Mouse (Mus musculus) midbrain, embryonic 15.5 days (tissue): ENCODE measurements around the gene Cd24a. TPM values are rescaled to one million over a fixed set of nuclear protein-coding genes. Genes with fewer than 3 reads are reported as not detected.

ENCODE experiments used
- ATAC-seq: fragments of 200-750 bp; cut with Nextera tagmentation; replicated peaks from 2 replicates; pipeline ENCODE4 v1.8.0; 2017; ENCODE audit warnings: moderate TSS enrichment
- H3K27ac ChIP-seq: fragments of 300-500 bp; sonication (generic); 2 replicates; pipeline ENCODE4 v1.5.1; 2015; ENCODE audit warnings: mild to moderate bottlenecking, inconsistent platforms
- H3K27me3 ChIP-seq: fragments of 300-500 bp; sonication (generic); replicated peaks from 2 replicates; pipeline ENCODE4 v1.6.1; 2015; ENCODE audit warnings: inconsistent platforms
- H3K36me3 ChIP-seq: fragments of 300-500 bp; sonication (generic); replicated peaks from 2 replicates; pipeline ENCODE4 v1.6.1; 2015; ENCODE audit warnings: inconsistent platforms
- H3K4me1 ChIP-seq: fragments of 300-500 bp; sonication (generic); 2 replicates; pipeline ENCODE4 v1.6.1; 2015; ENCODE audit warnings: inconsistent platforms
- H3K4me2 ChIP-seq: fragments of 300-500 bp; sonication (generic); 2 replicates; pipeline ENCODE4 v1.6.1; 2015; ENCODE audit warnings: inconsistent platforms, mild to moderate bottlenecking, moderate library complexity
- H3K4me3 ChIP-seq: fragments of 300-500 bp; sonication (generic); 2 replicates; pipeline ENCODE4 v1.5.1; 2015; ENCODE audit warnings: mild to moderate bottlenecking, inconsistent platforms
- H3K9ac ChIP-seq: fragments of 300-500 bp; sonication (generic); 2 replicates; pipeline ENCODE4 v1.6.1; 2015; ENCODE audit warnings: mild to moderate bottlenecking, inconsistent platforms
- H3K9me3 ChIP-seq: fragments of 300-500 bp; sonication (generic); 2 replicates; pipeline ENCODE4 v1.6.1; 2016; ENCODE audit warnings: inconsistent platforms
- WGBS: fragments of 180-500 bp; shearing (Covaris S2); methylation state at CpG from one replicate; pipeline ENCODE4 v1.1.7; 2015; ENCODE audit warnings: mixed read lengths; 5-methylcytosine and 5-hydroxymethylcytosine counted together
- polyA plus RNA-seq: library from polyadenylated mRNA; unstranded; fragments of >200 nt; fragmentation: Nextera tagmentation; extraction: Ambion mirVana; gene quantifications from 2 replicates; pipeline ENCODE4 v1.2.1, GENCODE M21; 2015

Gene Cd24a
- polyA plus RNA-seq, 1 experiment from 2014 or later, result 795 TPM

DNA sequence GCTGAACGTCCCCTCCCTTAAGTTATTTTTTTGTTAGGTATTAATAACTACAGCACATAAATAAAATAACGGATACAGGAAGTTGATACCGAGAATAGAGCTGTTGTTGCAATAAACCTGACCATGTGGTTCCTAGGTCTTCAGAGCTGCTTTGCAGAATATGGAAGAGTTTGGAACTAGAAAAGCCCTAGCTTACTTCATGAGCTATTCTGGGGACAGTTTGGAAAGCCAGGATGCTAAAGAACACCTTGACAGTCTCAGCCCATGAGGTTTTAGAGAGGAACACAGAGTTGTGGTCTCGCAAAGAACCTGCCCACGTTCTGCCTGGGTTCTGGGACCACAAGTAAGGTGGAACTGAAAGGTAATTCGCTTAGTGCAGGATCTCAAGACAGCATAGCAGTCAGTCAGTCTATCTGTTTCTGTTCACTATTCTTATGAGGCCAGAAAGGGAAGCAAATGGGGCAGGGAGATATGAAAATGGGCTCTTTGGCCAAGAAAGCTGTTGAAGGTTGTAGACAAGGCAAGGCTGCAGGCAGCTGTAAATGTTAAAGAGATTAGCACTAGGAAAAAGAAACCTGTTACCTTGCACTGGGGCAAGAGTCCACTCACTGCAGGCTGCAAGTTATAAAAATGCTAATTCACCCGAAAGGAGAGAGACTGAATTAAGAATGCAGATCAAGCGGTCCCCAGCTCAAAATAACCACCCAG, 10.5 kb downstream of the Cd24a start:
- ATAC-seq, result no peak
- Histone ChIP-seq H3K9ac (no peak overlapping the region), H3K36me3 (peaks cover 10% of the 10 kb centered on the region; the same call in 1 of the 2 replicates), H3K4me3 (no peak overlapping the region), H3K4me2 (no peak overlapping the region), H3K27ac (no peak overlapping the region), H3K27me3 (no peaks in the 10 kb centered on the region), H3K4me1 (no peaks in the 10 kb centered on the region), H3K9me3 (no peaks in the 10 kb centered on the region)
- WGBS, result 68% methylated on average over 8 of the region's 8 CpGs

DNA sequence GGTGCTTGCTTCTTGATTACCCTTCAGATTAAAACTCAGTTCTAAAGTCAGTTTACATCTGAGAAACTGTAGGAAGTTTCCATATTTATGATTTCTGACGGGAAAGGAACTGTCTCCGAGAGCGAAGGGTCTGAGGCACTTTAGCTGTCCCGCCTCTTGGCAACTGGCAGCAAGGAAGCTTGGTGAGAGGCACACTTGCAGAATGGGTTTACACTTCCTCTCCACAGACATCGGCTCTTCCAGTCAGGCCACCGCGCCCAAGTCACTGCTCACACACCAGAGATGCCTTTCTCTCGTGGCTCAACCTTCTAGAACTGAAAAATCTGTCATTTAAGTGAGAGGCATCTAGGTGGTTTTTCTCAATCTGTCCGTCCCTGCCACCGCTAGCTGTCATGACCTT, 13.4 kb downstream of the Cd24a start:
- H3K9me3 ChIP-seq, result no peaks in the 10 kb centered on the region
- ATAC-seq, result no peak
- no peak overlapping the region for H3K27ac ChIP-seq
- no peaks in the 10 kb centered on the region for H3K27me3 ChIP-seq
- H3K9ac ChIP-seq, result no peak overlapping the region
- no peaks in the 10 kb centered on the region for H3K36me3 ChIP-seq
- WGBS, result 90% methylated on average over 10 of the region's 10 CpGs
- no peak overlapping the region for H3K4me3 ChIP-seq
- no peaks in the 10 kb centered on the region for H3K4me1 ChIP-seq
- H3K4me2 ChIP-seq, result no peak overlapping the region

DNA sequence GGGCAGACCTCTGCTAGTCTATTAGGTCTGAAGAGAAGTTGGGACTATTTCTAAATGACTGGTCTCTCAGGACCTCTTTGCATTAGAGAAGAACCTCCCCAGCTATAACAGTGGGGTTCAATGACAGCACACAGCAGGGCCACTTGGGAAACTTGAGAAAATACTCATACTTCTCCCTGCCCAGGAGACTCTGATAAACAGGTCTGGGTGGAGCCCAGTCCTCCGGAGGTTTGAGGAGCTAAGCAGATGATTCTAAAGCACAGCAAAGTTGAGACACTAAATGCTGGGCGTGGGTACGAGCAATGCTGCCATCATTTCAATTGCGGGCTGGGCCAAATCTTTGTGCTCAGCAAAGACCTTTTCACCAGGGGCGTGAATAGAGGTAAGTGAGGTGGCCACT, 15.1 kb downstream of the Cd24a start:
- H3K4me2 ChIP-seq, result no peak overlapping the region
- no peak overlapping the region for H3K4me3 ChIP-seq
- no peak for ATAC-seq
- WGBS, result 86% methylated on average over 5 of the region's 5 CpGs
- H3K27me3 ChIP-seq, result no peaks in the 10 kb centered on the region
- no peak overlapping the region for H3K9ac ChIP-seq
- no peaks in the 10 kb centered on the region for H3K9me3 ChIP-seq
- H3K36me3 ChIP-seq, result no peaks in the 10 kb centered on the region
- H3K27ac ChIP-seq, result no peak overlapping the region
- no peaks in the 10 kb centered on the region for H3K4me1 ChIP-seq

DNA sequence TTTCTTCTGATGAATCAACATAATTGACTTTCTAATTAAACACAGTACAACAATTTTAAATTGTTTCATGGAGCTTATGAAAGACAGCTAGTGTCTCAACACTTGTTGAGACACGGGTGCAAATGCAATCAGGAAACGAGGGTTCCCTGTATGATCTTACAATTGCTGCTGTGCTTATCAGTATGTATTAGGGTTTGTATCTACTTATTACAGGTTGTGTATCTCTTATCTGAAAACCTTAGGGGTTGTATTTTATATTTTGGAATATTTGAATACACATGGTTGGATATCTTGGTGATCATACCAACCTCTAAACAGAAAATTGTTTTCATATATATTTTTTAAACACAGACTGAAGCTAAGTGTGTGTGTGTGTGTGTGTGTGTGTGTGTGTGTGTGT, 16.1 kb downstream of the Cd24a start:
- Histone ChIP-seq H3K4me3 (no peak overlapping the region), H3K9ac (no peak overlapping the region), H3K27ac (no peak overlapping the region), H3K36me3 (no peaks in the 10 kb centered on the region), H3K27me3 (no peaks in the 10 kb centered on the region), H3K4me1 (no peaks in the 10 kb centered on the region), H3K4me2 (no peak overlapping the region), H3K9me3 (no peaks in the 10 kb centered on the region)
- 81% methylated on average over 2 of the region's 2 CpGs for WGBS
- no peak for ATAC-seq

DNA sequence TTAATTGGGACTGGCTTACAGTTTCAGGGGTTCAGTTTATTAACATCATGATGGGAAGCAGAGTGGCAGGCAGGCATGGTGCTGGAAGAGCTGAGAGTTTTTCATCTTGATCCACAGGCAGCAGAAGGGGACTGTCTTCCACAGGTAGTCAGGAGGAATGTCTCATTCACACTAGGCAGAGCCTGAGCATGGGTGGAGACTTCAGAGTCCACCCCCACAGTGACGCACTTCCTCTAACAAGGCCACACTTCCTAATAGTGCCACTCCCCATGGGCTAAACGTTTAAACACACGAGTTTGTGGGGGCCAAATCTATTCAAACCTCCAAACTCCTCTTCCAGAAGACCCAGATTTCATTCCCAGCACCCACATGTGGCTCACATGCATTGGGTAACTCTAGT, 16.8 kb downstream of the Cd24a start:
- H3K4me3 ChIP-seq, result no peak overlapping the region
- H3K27me3 ChIP-seq, result no peaks in the 10 kb centered on the region
- no peak overlapping the region for H3K9ac ChIP-seq
- 73% methylated on average over 3 of the region's 3 CpGs for WGBS
- no peak overlapping the region for H3K4me2 ChIP-seq
- H3K9me3 ChIP-seq, result no peaks in the 10 kb centered on the region
- H3K27ac ChIP-seq, result no peak overlapping the region
- no peaks in the 10 kb centered on the region for H3K4me1 ChIP-seq
- no peaks in the 10 kb centered on the region for H3K36me3 ChIP-seq
- ATAC-seq, result no peak

GRCm38 (mm10) chr10:43598067-43598726, 20.1 kb downstream of the Cd24a start:
- ATAC-seq, result no peak
- H3K4me2 ChIP-seq, result no peak overlapping the region
- H3K9me3 ChIP-seq, result no peaks in the 10 kb centered on the region
- WGBS, result 90% methylated on average over 2 of the region's 2 CpGs
- no peak overlapping the region for H3K4me3 ChIP-seq
- H3K27ac ChIP-seq, result no peak overlapping the region
- H3K9ac ChIP-seq, result no peak overlapping the region
- no peaks in the 10 kb centered on the region for H3K27me3 ChIP-seq
- no peaks in the 10 kb centered on the region for H3K4me1 ChIP-seq
- H3K36me3 ChIP-seq, result no peaks in the 10 kb centered on the region

- no peak overlapping the region for H3K9ac ChIP-seq
- no peaks in the 10 kb centered on the region for H3K9me3 ChIP-seq
- ATAC-seq, result no peak
- no peaks in the 10 kb centered on the region for H3K36me3 ChIP-seq
- no peaks in the 10 kb centered on the region for H3K27me3 ChIP-seq
- H3K4me2 ChIP-seq, result no peak overlapping the region
- no peaks in the 10 kb centered on the region for H3K4me1 ChIP-seq
- H3K27ac ChIP-seq, result no peak overlapping the region
- no peak overlapping the region for H3K4me3 ChIP-seq
- WGBS, result 94% methylated on average over 1 of the region's 1 CpGs
These were observed 23.0 kb downstream of the Cd24a start for GRCm38 (mm10) chr10:43601039-43601438.

GRCm38 (mm10) chr10:43601511-43602396, 23.7 kb downstream of the Cd24a start:
- no peak overlapping the region for H3K9ac ChIP-seq
- H3K27me3 ChIP-seq, result no peaks in the 10 kb centered on the region
- 57% methylated on average over 14 of the region's 14 CpGs for WGBS
- H3K4me2 ChIP-seq, result no peak overlapping the region
- no peaks in the 10 kb centered on the region for H3K4me1 ChIP-seq
- 0 out of 2 replicates have a peak overlapping the region, but pooled peaks have one; percentile 32 for H3K27ac ChIP-seq
- 0 out of 2 replicates have a peak, but pooled peaks have one; percentile 39 for ATAC-seq
- no peaks in the 10 kb centered on the region for H3K36me3 ChIP-seq
- no peak overlapping the region for H3K4me3 ChIP-seq
- no peaks in the 10 kb centered on the region for H3K9me3 ChIP-seq

DNA sequence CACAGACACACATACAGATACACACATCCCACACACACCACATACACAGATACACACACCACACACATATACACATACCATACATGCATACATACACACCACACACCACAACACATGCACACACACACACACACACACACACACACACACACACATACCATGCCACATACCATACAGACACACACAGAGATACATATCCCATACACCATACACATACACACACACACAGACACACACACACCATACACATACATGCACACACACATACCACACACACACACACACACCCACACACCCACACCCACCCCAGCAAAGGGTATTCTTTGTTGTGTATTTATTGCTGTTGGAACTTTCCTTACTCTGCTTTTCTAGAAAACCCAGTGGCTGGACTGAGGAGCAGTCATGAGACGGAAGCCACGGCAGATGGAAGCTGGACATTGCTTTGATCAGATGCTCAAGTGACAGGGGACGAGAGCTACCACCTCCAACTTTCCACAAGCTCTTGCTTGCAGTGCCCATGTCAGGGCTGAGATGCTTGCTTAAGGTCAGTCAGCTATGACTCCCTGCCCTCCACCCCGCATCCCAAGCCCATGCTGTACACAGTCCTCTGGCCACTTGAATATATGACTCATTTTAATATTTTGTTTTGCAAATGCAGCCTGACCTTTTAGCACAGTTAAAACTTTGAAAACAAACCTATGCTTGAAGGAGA, 26.0 kb downstream of the Cd24a start:
- no peaks in the 10 kb centered on the region for H3K4me1 ChIP-seq
- no peak overlapping the region for H3K9ac ChIP-seq
- no peaks in the 10 kb centered on the region for H3K27me3 ChIP-seq
- H3K4me2 ChIP-seq, result no peak overlapping the region
- H3K4me3 ChIP-seq, result no peak overlapping the region
- WGBS, result 86% methylated on average over 4 of the region's 4 CpGs
- H3K27ac ChIP-seq, result no peak overlapping the region
- no peaks in the 10 kb centered on the region for H3K9me3 ChIP-seq
- H3K36me3 ChIP-seq, result no peaks in the 10 kb centered on the region
- ATAC-seq, result no peak

- H3K27ac ChIP-seq, result no peak overlapping the region
- H3K27me3 ChIP-seq, result no peaks in the 10 kb centered on the region
- 90% methylated on average over 10 of the region's 10 CpGs for WGBS
These were observed 26.7 kb downstream of the Cd24a start for GRCm38 (mm10) chr10:43604687-43605250.

GRCm38 (mm10) chr10:43605901-43606300, 27.8 kb downstream of the Cd24a start:
- no peaks in the 10 kb centered on the region for H3K9me3 ChIP-seq
- H3K4me2 ChIP-seq, result no peak overlapping the region
- no peak overlapping the region for H3K4me3 ChIP-seq
- ATAC-seq, result no peak
- no peaks in the 10 kb centered on the region for H3K36me3 ChIP-seq
- 81% methylated on average over 7 of the region's 7 CpGs for WGBS
- H3K4me1 ChIP-seq, result no peaks in the 10 kb centered on the region
- no peak overlapping the region for H3K27ac ChIP-seq
- no peaks in the 10 kb centered on the region for H3K27me3 ChIP-seq
- H3K9ac ChIP-seq, result no peak overlapping the region

More at GRCm38 (mm10) chr10:43604687-43605250, 26.7 kb downstream of the Cd24a start:
- no peak overlapping the region for H3K4me3 ChIP-seq
- no peaks in the 10 kb centered on the region for H3K36me3 ChIP-seq
- no peaks in the 10 kb centered on the region for H3K9me3 ChIP-seq
- H3K4me1 ChIP-seq, result no peaks in the 10 kb centered on the region
- no peak overlapping the region for H3K4me2 ChIP-seq
- H3K9ac ChIP-seq, result no peak overlapping the region
- ATAC-seq, result no peak
